Mouse (Mus musculus) lung, postnatal 0 days (tissue): Measurements from ENCODE around the gene Fcrl1.

ENCODE experiments used
- CTCF ChIP-seq: IDR thresholded peaks from 2 replicates; pipeline ENCODE4 v1.5.1; 2016; ENCODE audit warnings: antibody characterized with exemption, mild to moderate bottlenecking
- EP300 ChIP-seq: IDR thresholded peaks from 2 replicates; pipeline ENCODE4 v1.6.1; 2016; ENCODE audit warnings: antibody characterized with exemption, mild to moderate bottlenecking, control low read depth

- TF ChIP-seq CTCF (peak; percentile 52), EP300 (no peak)
These were observed 32.0 kb downstream of the Fcrl1 start for GRCm38 (mm10) chr3:87408171-87408570.
